Mouse (Mus musculus) heart, embryonic 14.5 days (tissue): ENCODE measurements around the gene Cdx2. TPM values are rescaled to one million over a fixed set of nuclear protein-coding genes. Genes with fewer than 3 reads are reported as not detected.

Experiments used
- ATAC-seq: fragments of 200-750 bp; cut with Nextera tagmentation; 2 replicates; pipeline ENCODE4 v1.8.0; 2017; ENCODE audit warnings: low read depth, moderate TSS enrichment; ENCODE audit not compliant: insufficient number of reproducible peaks, insufficient read depth, low FRiP score
- H3K27ac ChIP-seq, 2 experiments: fragments of 200-500 bp in 1 of 2; fragments of 300-500 bp in 1 of 2; sonication (generic) in 1 of 2; replicated peaks in 1 of 2; 2 replicates each; pipeline ENCODE4 v1.5.1; 2012 to 2014; ENCODE audit warnings: low read depth in 2 of 2, low read length in 2 of 2, control low read depth in 1 of 2, mild to moderate bottlenecking in 1 of 2, mixed read lengths in 1 of 2; ENCODE audit not compliant: control insufficient read depth in 1 of 2, insufficient read depth in 1 of 2
- H3K27me3 ChIP-seq: fragments of 300-500 bp; sonication (generic); 2 replicates; pipeline ENCODE4 v1.6.1; 2014; ENCODE audit warnings: mild to moderate bottlenecking, low read length, control low read depth; ENCODE audit not compliant: control insufficient read depth, insufficient read depth
- H3K36me3 ChIP-seq: fragments of 300-500 bp; sonication (generic); 2 replicates; pipeline ENCODE4 v1.6.1; 2014; ENCODE audit warnings: mild to moderate bottlenecking, control low read depth, low read length, mixed read lengths; ENCODE audit not compliant: control insufficient read depth, insufficient read depth
- H3K4me1 ChIP-seq, 2 experiments: fragments of 200-500 bp in 1 of 2; fragments of 300-500 bp in 1 of 2; sonication (generic) in 1 of 2; 2 replicates each; pipeline ENCODE4 v1.6.1; 2012 to 2014; ENCODE audit warnings: low read length in 2 of 2, control low read depth in 1 of 2, mixed read lengths in 1 of 2; ENCODE audit not compliant: control insufficient read depth in 2 of 2, insufficient read depth in 2 of 2
- H3K4me2 ChIP-seq: fragments of 300-500 bp; sonication (generic); 2 replicates; pipeline ENCODE4 v1.6.1; 2014; ENCODE audit warnings: mild to moderate bottlenecking, low read length
- H3K4me3 ChIP-seq, 2 experiments: fragments of 200-500 bp in 1 of 2; fragments of 300-500 bp in 1 of 2; sonication (generic) in 1 of 2; 2 replicates each; pipeline ENCODE4 v1.5.1; 2012 to 2014; ENCODE audit warnings: low read length in 2 of 2, mild to moderate bottlenecking in 2 of 2, control low read depth in 1 of 2, low read depth in 1 of 2, moderate library complexity in 1 of 2; ENCODE audit not compliant: control insufficient read depth in 1 of 2, insufficient read depth in 1 of 2
- H3K9ac ChIP-seq: fragments of 300-500 bp; sonication (generic); 2 replicates; pipeline ENCODE4 v1.6.1; 2014; ENCODE audit warnings: mild to moderate bottlenecking, low read length
- H3K9me3 ChIP-seq: fragments of 300-500 bp; sonication (generic); 2 replicates; pipeline ENCODE4 v1.6.1; 2016; ENCODE audit warnings: low read length, control low read depth; ENCODE audit not compliant: control insufficient read depth
- WGBS: fragments of 180-500 bp; shearing (Covaris S2); extraction: QIAGEN DNeasy Blood & Tissue Kit; methylation state at CpG from one replicate; pipeline ENCODE4 v1.1.7; 2014; 5-methylcytosine and 5-hydroxymethylcytosine counted together
- microRNA-seq: library from miRNA; unstranded; fragments of <30 nt; microRNA quantifications from one replicate; pipeline ENCODE4, GENCODE M21; 2016
- polyA plus RNA-seq: library from polyadenylated mRNA; unstranded; fragments of >200 nt; fragmentation: Nextera tagmentation; extraction: Ambion mirVana; gene quantifications from 2 replicates; pipeline ENCODE4 v1.2.1, GENCODE M21; 2014

Gene Cdx2
- polyA plus RNA-seq, 1 experiment from 2014 or later = not detected

DNA sequence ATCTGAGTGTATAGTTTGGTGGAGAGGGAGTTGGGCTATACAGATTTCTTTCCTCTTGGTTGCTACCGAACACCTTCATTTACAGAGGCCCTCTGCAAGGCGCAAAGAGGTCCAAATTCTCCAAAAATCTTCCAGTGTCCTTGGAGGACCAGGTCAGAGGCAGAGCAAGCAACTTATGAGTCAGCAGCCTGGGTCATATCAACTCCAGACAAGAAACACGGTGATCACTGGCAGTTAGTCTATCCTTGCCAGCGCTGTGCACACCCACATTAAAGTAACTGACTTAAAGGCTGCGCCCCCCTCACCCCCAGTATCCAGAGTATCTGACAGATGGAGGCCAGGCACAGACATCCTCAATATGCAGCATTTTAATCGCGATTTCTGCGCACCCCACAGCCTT lies 38.3 kb downstream of the Cdx2 start:
- no peaks in the 10 kb centered on the region for H3K9me3 ChIP-seq
- no peaks in the 10 kb centered on the region; a peak in 1 of 4 replicates for H3K4me1 ChIP-seq
- no peaks in the 10 kb centered on the region for H3K36me3 ChIP-seq
- H3K27me3 ChIP-seq = peaks cover 92% of the 10 kb centered on the region
- no peak overlapping the region for H3K4me3 ChIP-seq
- 7% methylated on average over 8 of the region's 8 CpGs for WGBS
- H3K4me2 ChIP-seq = no peak overlapping the region
- H3K27ac ChIP-seq = no peak overlapping the region
- no peak for ATAC-seq
- H3K9ac ChIP-seq = no peak overlapping the region

DNA sequence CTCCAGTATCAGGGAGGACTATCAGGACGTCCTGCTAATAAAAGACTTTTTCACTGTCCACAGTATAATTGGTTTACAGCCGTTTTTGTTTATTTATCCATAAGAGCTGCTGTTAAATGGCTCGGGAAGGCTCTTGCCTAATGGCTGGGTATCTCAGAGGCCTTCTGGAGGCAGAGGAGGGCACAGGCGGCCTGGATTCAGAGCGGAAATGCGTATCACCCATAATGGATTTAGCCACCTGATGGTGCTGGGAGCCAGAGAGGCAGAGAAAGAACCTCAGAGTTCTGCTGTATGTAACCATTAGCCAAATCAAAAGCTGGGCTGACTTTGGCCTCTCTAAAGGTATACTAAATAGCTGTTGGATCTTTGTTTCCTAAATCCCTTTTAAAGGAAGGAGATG lies 39.6 kb downstream of the Cdx2 start:
- Histone ChIP-seq H3K4me2 (no peak overlapping the region), H3K9ac (no peak overlapping the region), H3K27ac (no peak overlapping the region), H3K4me3 (no peak overlapping the region), H3K36me3 (no peaks in the 10 kb centered on the region), H3K27me3 (peaks cover 85% of the 10 kb centered on the region), H3K4me1 (no peaks in the 10 kb centered on the region; a peak in 1 of 4 replicates), H3K9me3 (no peaks in the 10 kb centered on the region)
- WGBS = 15% methylated on average over 6 of the region's 6 CpGs
- no peak for ATAC-seq

DNA sequence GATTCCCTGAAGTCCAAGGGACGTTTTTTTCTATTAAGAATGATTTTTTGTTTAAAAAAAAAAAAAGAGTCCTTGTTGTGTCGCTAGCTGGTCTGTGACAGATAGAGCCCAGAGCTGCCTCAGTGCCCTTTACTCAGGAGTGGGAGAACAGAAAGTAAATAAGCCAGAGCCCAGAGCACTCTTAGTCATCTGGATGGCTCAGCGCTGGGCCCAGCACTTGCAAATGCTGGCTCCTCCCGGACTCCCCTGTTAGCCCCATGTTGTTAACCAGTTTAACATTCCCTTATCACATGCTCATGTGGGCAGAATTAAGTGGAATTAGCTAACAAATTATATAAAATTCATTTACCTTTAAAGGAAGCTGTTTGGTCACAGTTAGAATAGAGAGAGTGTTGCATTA lies 43.1 kb downstream of the Cdx2 start:
- peaks cover 63% of the 10 kb centered on the region for H3K27me3 ChIP-seq
- ATAC-seq = no peak
- 16% methylated on average over 4 of the region's 4 CpGs for WGBS

DNA sequence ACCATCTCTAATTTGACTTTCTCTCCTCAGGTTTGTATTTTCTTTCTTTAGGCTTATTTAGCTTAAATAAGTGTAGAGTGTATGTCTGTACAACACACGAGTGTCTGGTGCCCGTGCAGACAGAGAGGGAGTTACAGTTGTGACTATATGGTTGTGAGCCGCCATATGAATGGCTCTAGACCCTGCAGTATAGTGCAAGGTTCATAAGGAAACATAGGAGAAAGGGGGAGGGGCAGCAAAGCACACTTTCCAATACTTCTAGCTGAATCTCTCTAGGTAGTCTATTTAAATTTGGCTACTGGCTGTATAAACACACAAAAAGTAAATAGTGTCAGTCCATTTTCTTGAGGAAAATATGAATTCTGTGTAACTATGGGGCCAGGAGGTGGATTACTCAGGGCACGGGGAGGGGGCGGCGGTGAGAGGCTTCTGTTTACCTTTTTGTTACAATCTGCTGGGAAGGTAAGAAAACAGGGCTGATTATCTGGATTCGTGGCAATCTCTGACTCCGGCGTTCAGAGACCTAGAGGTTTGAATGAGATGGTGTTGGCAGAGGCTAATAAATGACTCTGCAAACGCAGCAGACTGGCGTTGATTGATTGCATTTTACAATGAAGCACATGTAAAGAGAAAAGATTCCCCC lies 45.0 kb downstream of the Cdx2 start:
- Histone ChIP-seq H3K36me3 (no peaks in the 10 kb centered on the region), H3K27ac (no peak overlapping the region), H3K27me3 (peaks cover 44% of the 10 kb centered on the region), H3K9me3 (no peaks in the 10 kb centered on the region), H3K9ac (no peak overlapping the region), H3K4me1 (no peaks in the 10 kb centered on the region), H3K4me2 (no peak overlapping the region), H3K4me3 (no peak overlapping the region)
- ATAC-seq = no peak
- WGBS = 54% methylated on average over 11 of the region's 11 CpGs

More for the DNA sequence above, 43.1 kb downstream of the Cdx2 start:
- Histone ChIP-seq H3K36me3 (no peaks in the 10 kb centered on the region), H3K9ac (no peak overlapping the region), H3K27ac (no peak overlapping the region), H3K9me3 (no peaks in the 10 kb centered on the region), H3K4me1 (no peaks in the 10 kb centered on the region), H3K4me3 (no peak overlapping the region), H3K4me2 (no peak overlapping the region)

DNA sequence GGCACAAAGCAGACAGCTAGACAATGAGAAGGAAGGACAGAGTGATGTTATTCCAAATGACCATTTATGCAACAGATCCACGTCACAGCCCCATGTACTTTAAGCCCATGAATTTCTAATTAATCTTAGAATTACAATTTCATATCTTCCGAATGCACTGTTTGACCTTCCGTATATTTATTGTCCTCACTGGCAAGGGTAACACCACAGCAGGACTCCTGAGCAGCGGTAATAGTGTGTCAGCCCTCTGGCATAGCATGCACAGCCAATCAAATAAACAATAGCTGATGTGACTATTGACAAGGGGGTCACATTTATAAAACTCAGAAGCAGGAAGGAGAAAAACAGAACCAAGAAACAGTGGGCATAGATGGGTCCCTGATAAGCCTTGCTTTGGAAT lies 46.3 kb downstream of the Cdx2 start:
- no peak overlapping the region for H3K9ac ChIP-seq
- no peaks in the 10 kb centered on the region for H3K4me1 ChIP-seq
- no peaks in the 10 kb centered on the region for H3K36me3 ChIP-seq
- H3K27me3 ChIP-seq = peaks cover 32% of the 10 kb centered on the region; the same call in 1 of the 2 replicates
- ATAC-seq = no peak
- H3K9me3 ChIP-seq = no peaks in the 10 kb centered on the region
- 72% methylated on average over 4 of the region's 4 CpGs for WGBS
- H3K4me3 ChIP-seq = no peak overlapping the region
- no peak overlapping the region for H3K4me2 ChIP-seq
- H3K27ac ChIP-seq = no peak overlapping the region

DNA sequence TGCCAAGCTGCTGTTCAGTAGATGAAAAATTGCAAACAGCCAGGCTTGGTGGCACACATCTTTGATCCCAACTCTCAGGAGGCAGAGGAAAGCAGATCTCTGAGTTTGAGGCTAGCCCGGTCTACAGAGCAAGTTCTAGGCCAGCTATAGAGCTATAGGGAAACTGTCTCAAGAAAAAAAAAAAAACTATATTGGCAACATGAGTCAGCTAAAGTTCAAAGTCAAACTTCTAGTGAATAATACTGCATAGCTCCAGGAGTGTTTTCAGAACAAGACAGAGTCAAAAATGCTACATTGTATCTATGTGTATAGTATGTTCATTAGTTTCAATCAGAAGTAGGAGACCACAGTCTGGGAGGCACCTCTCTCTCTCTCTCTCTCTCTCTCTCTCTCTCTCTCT lies 46.9 kb downstream of the Cdx2 start:
- H3K27me3 ChIP-seq = peaks cover 26% of the 10 kb centered on the region; the same call in 1 of the 2 replicates
- H3K4me3 ChIP-seq = no peak overlapping the region
- no peak overlapping the region for H3K27ac ChIP-seq
- ATAC-seq = no peak
- H3K9me3 ChIP-seq = no peaks in the 10 kb centered on the region
- no peak overlapping the region for H3K9ac ChIP-seq
- H3K4me2 ChIP-seq = no peak overlapping the region
- 92% methylated on average over 1 of the region's 1 CpGs for WGBS
- H3K4me1 ChIP-seq = no peaks in the 10 kb centered on the region
- H3K36me3 ChIP-seq = no peaks in the 10 kb centered on the region

Small RNA genes within 50 kb of the gene (microRNA-seq; reads per million reads assigned to microRNA genes)
- gene Mir7k = not detected

Other genes with a start within 250 kb of the Cdx2 start
- gene Lnx2, start 230.7 kb downstream of the Cdx2 start, polyA plus RNA-seq = 13.0 TPM in 2 replicates
- gene Polr1d, start 230.2 kb downstream of the Cdx2 start, polyA plus RNA-seq = 97.6 and 99.3 TPM in 2 replicates
- gene Gsx1, start 118.6 kb downstream of the Cdx2 start, polyA plus RNA-seq = not detected in 2 replicates
- gene Pdx1, start 37.3 kb downstream of the Cdx2 start, polyA plus RNA-seq = not detected in 2 replicates
- gene Urad, start 15.2 kb upstream of the Cdx2 start, polyA plus RNA-seq = not detected in 2 replicates
- 0.08 TPM in 1 of 2 replicates, not detected in the other for gene Flt3, start 93.2 kb upstream of the Cdx2 start, polyA plus RNA-seq
- 54.5 and 55.8 TPM in 2 replicates for gene Pan3, start 122.9 kb upstream of the Cdx2 start, polyA plus RNA-seq